Mouse (Mus musculus): Measurements from ENCODE around the gene Tenm2.

Gene Tenm2

DNA sequence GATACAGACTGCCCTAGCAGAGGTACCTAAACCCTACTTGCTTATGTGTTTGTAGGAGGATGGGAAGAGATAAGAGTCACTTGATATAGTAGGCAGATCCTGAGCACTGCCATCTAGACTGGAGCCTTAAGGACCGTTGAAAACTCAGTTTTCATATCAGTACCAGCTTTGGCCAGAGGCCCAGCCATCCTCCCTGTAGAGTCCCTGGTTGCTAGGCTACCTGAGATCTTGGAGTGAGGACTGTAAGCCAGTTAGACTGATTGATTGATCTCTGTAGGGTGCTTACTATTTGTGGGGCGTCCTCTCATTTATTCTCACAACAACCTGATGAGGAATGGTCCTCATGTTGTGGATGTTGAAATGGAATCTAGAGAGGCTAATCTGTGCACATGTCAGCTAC lies 1041.4 kb downstream of the Tenm2 start:
- DNase-seq (ENCODE audit: low spot score): no peak

DNA sequence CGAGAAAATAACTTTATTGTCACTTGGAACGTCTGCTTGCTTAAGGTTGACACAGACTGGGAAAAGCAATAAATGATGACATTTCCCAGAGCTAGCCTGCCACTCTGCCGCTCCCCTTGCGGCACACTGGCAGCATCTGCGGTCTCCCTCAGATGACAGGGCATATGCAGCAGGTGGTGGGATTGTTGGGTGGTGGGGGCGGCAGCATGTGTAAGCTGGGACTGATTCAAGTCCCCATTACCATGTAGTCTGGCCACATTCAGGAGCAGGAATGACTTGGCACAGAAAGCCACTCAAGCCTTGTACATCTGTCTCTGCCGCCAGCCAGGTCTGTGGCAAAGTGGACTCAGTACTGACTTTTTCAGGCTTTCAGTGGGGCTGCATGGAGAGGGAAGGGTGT lies 1059.7 kb downstream of the Tenm2 start:
- DNase-seq (ENCODE audit: low spot score): no peak

DNA sequence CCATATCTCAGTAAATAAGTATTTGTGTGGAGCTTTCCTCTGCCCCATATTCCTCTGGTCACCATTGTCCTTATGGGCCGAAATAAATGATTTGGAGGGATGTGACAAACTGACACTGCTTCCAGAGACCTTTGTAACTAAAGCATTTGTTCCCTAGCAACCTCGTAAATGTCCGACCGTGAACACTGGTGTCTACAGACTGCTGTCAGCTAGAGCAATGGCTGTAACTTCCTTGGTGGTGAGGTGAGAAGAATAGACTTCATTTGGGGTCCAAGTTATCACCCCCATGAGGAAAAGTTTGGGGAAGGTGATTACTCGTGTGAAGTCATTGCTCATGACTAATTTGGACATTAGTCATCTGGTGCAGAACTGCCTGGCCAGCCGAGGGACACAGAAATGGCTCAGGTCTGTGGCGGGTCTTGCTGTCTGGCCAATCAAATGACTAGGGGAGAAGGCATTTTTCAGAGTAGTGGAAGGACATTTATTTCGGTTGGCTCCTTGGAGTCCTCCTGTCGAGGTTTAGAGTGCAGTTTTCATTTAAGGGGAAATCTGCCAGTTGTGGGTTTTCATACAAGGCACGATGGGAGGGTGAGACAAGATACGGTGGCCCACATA lies 1062.6 kb downstream of the Tenm2 start:
- DNase-seq (ENCODE audit: low spot score): no peak

DNA sequence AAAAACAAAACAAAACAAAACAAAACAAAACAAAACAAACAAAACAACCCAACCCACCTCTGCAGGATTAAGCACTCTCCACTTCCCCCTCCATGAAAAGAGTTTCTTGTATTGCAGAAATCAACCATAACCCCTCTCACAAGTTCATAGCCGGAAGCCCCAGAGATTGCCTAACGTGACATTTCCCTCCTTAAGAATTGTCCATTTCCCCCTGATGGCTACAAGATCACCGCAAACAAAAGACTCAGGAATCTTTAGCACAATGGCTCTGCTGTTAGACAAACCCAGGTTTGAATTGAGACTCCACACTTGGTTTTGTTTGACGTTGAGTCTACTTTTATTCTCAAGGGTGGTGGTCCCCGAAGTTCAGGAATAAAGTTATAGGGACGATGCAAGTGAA lies 1063.2 kb downstream of the Tenm2 start:
- no peak for DNase-seq (ENCODE audit: low spot score)

DNA sequence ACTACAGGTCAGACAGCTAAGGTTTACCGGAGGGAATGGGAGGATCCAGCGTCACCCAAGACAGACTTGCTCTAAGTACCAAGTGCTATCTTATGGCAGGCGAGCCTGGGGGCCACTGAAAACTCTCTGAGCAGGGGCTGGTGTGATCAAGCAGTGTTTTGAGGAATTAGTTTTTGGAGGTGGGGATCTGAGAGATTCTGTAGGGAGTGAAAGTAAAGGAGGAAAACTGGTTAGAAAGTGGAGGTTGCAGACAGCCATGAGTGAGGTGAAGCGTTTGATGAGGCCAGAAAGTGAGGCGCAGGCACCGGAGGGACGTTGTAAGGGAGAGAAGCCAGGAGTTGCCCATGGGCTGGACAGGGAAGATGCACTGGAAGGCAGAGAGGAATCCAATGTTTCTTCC lies 1063.8 kb downstream of the Tenm2 start:
- DNase-seq (ENCODE audit: low spot score): no peak

DNA sequence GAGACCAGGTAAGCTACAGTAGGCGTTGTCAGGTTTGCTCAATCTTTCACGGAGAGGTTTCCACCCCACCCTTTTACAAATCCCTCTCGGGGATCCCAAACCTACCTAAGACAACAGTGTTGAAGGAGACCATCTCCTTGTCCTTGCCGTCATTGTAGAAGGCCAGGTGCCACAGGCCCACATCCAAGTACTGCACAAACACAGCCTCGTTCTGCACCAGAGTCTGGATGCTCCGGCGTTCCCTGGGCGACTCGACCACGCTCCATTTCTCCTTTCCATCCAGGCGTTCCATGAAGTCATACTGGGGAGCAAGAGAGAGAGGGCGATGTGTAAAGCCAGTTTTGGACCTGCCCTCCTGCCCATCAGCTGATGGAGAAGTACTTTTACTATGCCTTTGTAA lies 1064.5 kb downstream of the Tenm2 start:
- no peak for DNase-seq (ENCODE audit: low spot score)

DNA sequence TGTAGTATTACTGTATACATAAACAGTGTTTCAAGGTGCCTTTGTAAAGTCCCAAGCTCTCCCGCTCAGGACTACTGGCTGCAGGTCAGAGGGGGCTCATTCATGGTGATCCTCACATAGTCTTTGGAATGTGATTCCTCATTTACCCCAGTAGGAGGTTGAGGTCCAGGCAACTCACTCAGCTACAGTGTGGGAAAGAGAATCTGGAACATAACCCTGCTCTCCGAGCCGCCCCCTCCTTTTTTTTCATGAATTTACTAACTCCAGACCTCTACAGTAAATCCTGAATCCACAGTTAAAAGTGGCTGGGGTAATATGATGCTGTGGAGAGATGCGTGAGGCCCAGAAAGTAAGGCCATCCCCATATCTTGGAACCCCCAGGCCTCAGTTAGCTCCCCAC lies 1066.0 kb downstream of the Tenm2 start:
- DNase-seq (ENCODE audit: low spot score): no peak

DNA sequence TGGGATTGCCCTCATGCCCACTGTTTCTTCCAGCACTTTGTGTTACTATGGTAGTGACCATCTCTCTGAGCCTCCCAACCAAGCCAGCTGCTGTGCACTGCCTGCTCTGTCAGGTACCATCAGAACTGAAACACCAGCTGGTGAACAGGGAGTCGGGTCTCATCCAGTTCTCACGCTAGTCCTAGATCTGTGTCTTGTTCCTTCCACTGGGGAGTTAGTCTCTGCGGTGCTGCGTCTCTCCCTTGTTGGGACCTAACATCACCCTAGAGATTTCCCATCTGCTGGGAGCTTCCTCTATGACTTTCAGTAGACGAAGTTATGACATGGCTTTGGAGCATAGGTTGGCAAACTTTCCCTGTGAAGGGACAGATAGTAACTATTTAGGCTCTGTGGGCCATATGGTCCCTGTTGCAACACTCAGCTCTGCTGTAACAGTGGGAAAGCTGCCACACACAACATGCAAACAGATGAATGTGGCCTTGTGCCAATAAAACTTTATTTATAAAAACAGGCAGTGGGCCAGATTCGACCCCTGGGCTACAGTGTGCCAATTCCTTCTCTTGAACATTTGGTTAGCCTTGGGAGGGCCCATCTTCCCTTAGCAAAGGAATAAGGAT lies 1066.7 kb downstream of the Tenm2 start:
- no peak for DNase-seq (ENCODE audit: low spot score)

DNA sequence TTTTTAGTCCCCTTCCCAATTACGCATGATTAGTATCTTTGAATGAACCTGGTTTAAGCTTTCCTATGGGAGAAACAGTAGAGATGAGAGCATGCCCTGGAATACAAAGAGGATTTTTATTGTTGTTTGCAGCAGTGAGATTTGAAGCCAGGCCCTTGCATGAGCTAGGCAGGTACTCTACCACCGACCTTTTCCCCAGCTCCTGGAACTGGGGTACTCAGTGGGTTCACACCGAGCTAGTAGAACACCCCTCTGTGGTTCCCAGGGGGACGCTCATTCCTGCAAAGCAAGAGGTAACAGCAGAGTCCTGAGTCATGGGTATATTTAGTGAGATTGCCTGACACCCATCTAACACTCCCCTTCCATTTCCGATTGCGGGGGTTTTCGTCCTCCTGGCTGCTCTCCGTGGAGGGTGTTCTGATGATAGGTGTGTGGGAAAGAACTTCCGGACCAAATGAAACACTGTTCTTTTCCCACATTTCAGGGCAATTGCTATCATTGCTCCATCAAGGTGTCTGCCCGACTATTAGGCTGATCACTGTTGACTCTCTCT lies 1067.9 kb downstream of the Tenm2 start:
- DNase-seq (ENCODE audit: low spot score): no peak

DNA sequence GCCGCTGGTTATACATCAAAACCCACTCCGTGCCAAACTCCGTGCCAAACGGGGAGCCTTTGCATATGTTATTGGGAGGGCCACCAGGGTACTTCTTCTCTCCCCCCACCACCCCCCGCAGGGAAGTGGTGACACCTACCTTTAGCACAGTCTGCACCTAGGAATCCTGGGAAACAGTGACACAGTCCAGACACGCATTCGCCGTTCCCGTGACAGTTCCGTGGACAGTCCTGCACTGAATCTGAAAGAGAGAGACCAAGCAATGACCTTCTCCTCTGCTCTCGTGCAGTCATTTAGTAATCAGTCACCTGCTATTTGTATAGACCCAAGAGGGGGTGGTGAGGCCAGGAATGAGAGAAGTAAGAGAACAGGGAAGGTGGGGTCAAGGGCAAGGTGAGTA lies 1072.2 kb downstream of the Tenm2 start:
- DNase-seq (ENCODE audit: low spot score): no peak

DNA sequence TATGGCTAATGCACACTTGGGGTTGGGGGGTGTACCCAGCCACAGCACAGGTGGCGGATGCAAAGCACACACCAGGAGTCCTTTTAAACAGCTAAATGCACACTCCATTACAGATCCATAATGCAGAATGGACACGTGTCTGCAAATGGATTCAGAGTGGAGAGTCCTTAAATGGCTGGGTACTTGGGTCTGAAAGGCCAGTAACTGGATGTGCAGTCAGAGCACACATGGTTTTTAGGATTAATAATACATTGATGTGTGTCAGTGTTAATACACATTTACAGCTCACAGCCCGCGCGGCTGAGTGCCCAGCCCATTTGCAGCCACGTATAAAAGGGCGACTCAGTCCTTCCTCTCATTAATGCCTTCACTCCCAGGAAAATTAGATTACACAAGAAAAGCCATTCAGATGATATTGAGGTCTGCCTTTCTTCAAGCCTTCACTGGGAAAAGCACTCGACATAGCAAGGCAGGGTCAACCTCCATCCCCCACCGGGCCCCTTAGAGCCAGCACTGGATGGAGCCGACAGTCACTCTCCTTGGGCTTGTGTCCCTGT lies 1073.9 kb downstream of the Tenm2 start:
- DNase-seq (ENCODE audit: low spot score): no peak

DNA sequence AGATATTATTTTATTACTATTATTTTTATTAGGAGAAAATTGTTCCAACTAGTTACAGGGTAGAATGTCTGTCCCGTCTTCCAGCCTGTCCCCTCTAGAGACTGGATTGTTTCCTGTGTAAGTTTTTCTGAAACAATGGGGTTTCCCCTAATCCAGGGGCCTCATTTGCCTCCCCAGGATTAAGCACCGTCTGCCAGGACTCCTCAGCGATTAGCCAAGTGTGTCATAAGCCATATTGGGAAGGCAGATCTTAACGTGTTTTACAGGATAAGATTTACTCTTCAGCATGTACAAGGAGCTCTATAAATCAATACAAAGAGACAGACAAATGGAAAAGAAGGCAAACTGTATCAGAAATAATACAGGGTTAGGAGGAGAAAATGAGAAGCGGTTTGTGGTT lies 1082.3 kb downstream of the Tenm2 start:
- no peak for DNase-seq (ENCODE audit: low spot score)

DNA sequence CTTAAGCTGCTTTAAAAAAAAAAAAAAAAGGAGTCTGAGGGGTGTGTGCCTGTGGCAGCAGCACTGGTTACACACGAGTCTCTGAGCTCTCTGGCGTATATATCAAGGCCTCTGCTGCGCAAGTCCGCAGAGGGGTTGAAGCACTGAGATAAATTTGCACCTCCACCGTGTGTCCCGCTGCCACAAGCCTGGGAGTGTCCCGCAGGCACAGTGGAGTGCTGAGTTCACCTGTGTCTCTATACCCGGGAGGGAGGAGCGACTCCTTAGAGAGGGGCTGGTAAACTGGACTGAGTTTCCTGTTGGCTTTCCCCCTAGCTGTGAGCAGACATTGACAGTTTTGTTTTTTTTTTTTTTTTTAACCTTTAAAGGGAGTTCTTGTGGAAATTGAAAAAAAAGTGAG lies 1082.8 kb downstream of the Tenm2 start:
- no peak for DNase-seq (ENCODE audit: low spot score)

DNA sequence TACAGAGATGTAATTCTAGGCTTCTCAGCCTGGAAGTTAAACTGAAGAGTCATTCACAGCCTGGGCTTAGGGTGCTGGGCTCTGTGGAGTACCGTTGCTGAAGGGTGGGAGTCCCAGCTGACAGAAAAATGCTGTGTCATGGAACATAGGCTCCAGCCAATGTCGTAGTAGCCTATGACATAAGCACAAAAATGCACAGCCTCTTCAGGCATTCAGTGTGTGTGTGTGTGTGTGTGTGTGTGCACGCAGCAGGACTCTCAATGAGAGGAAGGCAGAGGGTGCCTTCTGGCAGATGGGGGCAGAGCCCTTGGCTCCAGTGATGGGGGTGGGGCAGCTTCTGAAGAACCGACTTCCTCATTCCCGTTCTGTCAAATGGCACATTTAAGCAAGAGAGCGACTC lies 1083.5 kb downstream of the Tenm2 start:
- DNase-seq (ENCODE audit: low spot score): no peak

DNA sequence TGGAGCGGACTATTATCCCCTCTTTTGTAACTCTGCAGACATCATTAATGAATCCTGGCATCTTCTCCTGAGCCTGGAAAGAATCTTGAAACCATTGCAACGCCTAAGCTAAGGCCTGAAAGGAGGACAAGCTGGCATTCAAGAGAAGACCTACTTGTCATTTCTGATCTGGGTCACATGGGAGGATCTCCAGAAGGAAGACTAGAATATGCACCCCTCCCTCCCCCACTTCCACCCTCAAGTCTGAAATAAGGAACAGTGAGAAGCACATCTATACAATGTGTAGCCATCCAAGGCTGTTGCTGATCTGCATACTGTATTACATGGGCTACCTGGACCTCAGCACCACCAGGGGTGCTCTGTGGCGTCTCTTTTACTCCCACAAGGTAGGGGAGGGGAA lies 1086.7 kb downstream of the Tenm2 start:
- no peak for DNase-seq (ENCODE audit: low spot score)

DNA sequence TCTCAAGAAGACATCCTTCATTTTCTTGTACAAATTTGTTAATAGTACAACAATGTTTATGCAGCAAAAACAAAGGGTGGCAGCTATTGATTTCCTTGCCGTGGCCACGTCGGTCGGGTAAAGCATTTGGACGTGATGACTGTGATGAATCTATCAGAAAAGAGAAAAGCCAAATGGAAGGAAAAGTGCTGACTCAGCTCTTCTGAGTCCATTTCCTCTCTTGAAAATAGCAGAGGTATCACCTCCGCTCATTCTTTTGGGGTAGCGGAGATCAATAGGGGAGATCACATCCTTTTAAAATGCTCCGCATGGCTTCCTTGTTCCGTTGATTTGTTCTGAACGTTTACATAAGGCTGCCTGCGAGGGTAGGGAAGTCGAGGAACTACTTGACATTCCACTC lies 1090.7 kb downstream of the Tenm2 start:
- no peak for DNase-seq (ENCODE audit: low spot score)

DNA sequence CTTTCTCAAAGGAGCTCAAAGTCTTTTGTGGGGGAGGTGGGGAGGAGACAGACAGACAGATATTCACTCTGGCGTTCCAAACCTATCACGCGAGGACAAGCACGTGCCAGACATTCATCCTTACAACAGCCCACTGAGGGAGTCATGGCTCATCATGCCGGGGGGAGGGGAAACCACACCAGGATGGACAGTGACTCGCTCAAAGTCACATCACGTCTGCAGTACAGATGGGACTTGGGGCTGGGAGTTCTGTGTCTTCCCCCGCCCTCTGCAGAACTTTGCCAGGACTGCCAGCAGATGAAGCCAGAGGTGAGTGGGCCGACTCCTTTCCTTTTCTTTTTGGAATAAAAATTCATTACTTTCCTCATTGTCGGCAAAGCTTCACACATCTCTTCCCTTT lies 1095.4 kb downstream of the Tenm2 start:
- no peak for DNase-seq (ENCODE audit: low spot score)

DNA sequence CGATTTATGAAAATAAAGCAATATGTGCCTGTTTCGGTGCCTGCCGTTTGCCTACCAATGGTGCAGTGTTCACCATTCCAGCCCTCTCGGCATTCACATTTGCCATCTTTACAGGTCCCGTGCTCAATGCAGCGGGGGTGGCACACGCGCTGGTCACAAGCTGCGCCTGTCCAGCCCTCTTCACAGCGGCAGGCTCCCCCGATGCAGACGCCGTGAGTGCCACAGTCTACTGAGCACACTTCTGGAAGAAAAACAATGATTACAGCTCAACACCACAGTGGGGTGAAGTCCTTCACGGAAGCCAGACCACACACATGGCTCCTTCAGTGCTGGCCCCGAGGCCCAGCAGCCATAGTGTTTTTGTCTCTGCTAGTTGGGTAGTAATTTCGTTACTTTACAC lies 1096.2 kb downstream of the Tenm2 start:
- no peak for DNase-seq (ENCODE audit: low spot score)

DNA sequence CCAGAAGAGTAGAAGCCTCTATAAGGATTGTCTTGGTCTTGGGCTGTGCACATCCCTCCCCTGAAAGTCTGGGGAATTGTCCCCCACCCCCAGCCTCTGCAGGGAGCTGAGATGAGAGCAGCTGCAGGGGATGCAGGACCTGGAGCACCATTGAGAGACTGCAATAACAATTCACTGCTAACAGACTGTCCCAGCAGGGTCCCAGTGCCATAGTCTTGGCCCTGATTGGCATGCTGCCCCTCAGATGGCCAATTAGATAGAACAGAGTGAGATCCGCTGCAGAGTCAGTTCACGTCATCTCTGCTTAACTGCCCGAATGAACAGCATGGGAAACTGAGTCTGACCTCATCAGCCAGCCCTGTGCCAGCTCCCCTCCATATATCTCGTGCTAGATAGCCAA lies 1097.9 kb downstream of the Tenm2 start:
- no peak for DNase-seq (ENCODE audit: low spot score)

DNA sequence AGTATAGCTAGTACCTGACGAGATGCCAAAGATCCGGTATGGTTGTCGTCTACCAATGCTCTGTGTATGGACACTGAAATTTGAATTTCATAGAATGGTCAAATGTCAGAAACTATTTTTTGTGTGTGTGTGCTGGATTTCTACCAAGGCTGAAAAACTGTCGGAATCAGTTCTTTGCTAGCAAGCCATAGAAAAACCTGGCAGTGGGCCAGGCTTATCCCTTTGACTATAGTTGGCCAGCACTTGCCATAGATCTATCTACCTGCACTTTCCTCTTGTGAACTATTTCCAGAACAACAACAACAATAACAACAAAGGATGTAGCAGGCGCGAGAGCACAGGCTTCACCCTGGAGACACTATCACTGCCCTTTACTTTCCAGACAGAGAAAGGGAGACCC lies 1098.5 kb downstream of the Tenm2 start:
- DNase-seq (ENCODE audit: low spot score): no peak

DNA sequence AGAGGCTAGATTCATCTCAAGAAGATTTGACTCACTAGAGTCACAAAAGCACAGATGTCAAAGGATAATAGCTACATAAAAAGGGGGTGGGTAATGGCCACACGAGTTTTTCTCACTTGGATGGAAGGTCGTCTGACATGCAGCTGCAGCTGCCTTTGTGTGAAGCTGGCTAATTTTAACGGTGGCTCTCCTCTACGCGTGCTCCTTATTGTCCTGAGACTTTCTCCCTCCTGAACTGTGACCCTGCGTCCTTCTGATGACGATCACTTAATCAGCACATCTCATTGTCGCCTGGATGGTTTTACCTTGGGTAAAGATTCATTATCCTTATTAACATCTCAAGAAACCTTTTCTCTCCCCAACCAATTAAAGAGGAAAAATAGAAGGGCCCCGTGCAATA lies 1101.1 kb downstream of the Tenm2 start:
- no peak for DNase-seq (ENCODE audit: low spot score)

DNA sequence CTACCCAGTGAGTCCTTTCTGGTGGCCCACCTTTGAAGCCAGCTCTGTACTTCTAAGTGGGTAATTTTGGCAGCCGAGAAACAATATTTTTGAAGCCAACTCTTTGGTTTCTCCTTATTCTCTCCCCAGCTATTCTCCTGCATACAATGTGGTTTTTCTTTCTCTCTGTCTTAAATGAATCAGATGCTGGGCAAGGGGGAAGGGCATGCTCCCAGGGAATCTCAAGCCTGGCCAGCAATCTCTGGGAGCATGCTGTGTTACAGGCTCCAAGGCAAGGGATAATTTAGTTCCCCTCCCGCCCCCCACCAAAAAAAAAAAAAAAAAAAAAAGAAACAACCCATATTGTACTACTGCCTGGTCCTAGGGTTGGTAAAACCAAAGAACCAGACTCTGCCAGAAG lies 1112.5 kb downstream of the Tenm2 start:
- no peak for DNase-seq (ENCODE audit: low spot score)

DNA sequence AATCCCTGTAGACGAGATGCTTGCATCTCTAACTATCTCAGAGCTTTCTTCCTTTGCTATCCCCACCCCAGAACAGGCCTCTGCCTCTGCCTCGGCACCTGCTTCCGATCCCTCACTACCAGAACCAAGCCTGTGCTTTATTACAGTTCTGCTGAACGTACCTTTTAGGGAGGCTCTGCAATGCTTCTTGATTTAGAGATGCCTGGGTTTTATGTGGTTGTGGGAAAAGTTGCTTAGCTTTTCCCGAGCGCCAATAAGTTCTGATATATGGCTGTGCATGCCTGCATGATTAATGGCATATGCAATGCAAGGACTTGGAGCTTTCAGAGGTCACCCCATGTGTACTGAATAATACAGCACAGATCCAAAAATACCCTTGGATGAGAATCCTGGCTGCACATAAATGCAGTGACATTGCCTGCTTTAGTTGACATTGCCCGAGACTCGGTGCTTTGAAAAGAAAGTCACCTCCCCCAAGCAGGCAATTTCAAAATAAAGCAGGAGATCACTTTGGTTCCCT lies 1114.3 kb downstream of the Tenm2 start:
- no peak for DNase-seq (ENCODE audit: low spot score)

Data from urinary bladder, postnatal 14 days (tissue).